Mouse (Mus musculus) monocyte, adult 2 months (primary cell): Measurements from ENCODE around the gene Gm28048.

Experiments
- DNase-seq, 2 experiments: peaks; one replicate each; pipeline ENCODE4 v3.0.0; 2022; ENCODE audit warnings: low spot score in 2 of 2, low read depth in 1 of 2

Gm28048 gene

GRCm38 (mm10) chr11:22809465-22810096 is 172.3 kb downstream of the Gm28048 start:
- no peak for DNase-seq

- DNase-seq, result no peak
Measured at GRCm38 (mm10) chr11:22808040-22808439, 173.8 kb downstream of the Gm28048 start.

- DNase-seq, result no peak
Measured at GRCm38 (mm10) chr11:22805171-22805570, 176.7 kb downstream of the Gm28048 start.

- no peak for DNase-seq
Measured at GRCm38 (mm10) chr11:22799987-22800424, 181.9 kb downstream of the Gm28048 start.

- DNase-seq, result no peak
Measured at GRCm38 (mm10) chr11:22798916-22799315, 183.0 kb downstream of the Gm28048 start.

GRCm38 (mm10) chr11:22794734-22795133 is 187.2 kb downstream of the Gm28048 start:
- no peak for DNase-seq

GRCm38 (mm10) chr11:22793881-22794203 is 188.0 kb downstream of the Gm28048 start:
- DNase-seq, result no peak

- DNase-seq, result no peak
Measured at GRCm38 (mm10) chr11:22793176-22793880, 188.6 kb downstream of the Gm28048 start.

GRCm38 (mm10) chr11:22792149-22792548 is 189.7 kb downstream of the Gm28048 start:
- DNase-seq, result no peak

- no peak for DNase-seq
Measured at GRCm38 (mm10) chr11:22791726-22792125, 190.2 kb downstream of the Gm28048 start.

GRCm38 (mm10) chr11:22787833-22788232 is 194.1 kb downstream of the Gm28048 start:
- no peak for DNase-seq
